Mouse (Mus musculus): ENCODE results near the gene Fgd2. TPM values are rescaled to one million over a fixed set of nuclear protein-coding genes. Genes with fewer than 3 reads are reported as not detected.
A peak's percentile ranks its signal among the peaks of the same experiment; 100 is the strongest.
"Not testable (repeated sequence)": the region's sequence is repeated elsewhere in the genome, so short reads cannot be mapped to it uniquely, and the experiment has no call there.

The Fgd2 gene
- polyA plus RNA-seq, 1 experiment from 2014 or later, result 2.0 TPM

GRCm38 (mm10) chr17:29391280-29391679 is 30.6 kb downstream of the Fgd2 start:
- Histone ChIP-seq H3K27ac (ENCODE audit: poor library complexity, severe bottlenecking) (no peak overlapping the region), H3K9me3 (replicated peaks) (no peaks in the 10 kb centered on the region), H3K9ac (no peak overlapping the region), H3K4me1 (replicated peaks) (peaks cover 20% of the 10 kb centered on the region; the same call in 1 of the 2 replicates), H3K4me3 (no peak overlapping the region), H3K4me2 (no peak overlapping the region), H3K27me3 (replicated peaks) (no peaks in the 10 kb centered on the region), H3K36me3 (no peaks in the 10 kb centered on the region)
- WGBS, result 31% methylated on average over 8 of the region's 8 CpGs
- ATAC-seq (ENCODE audit: insufficient number of reproducible peaks, low FRiP score), result no peak

- Histone ChIP-seq H3K9me3 (replicated peaks) (no peaks in the 10 kb centered on the region), H3K27me3 (replicated peaks) (no peaks in the 10 kb centered on the region), H3K4me3 (no peak overlapping the region), H3K4me2 (no peak overlapping the region), H3K9ac (no peak overlapping the region), H3K4me1 (replicated peaks) (peaks cover 39% of the 10 kb centered on the region), H3K36me3 (no peaks in the 10 kb centered on the region), H3K27ac (ENCODE audit: poor library complexity, severe bottlenecking) (no peak overlapping the region)
- ATAC-seq (ENCODE audit: insufficient number of reproducible peaks, low FRiP score), result no peak
- WGBS, result 69% methylated on average over 14 of the region's 14 CpGs
Observed at GRCm38 (mm10) chr17:29393335-29394089, 32.8 kb downstream of the Fgd2 start.

GRCm38 (mm10) chr17:29394106-29394760 is 33.5 kb downstream of the Fgd2 start:
- H3K9ac ChIP-seq, result no peak overlapping the region
- no peaks in the 10 kb centered on the region for H3K9me3 ChIP-seq (replicated peaks)
- H3K27ac ChIP-seq (ENCODE audit: poor library complexity, severe bottlenecking), result no peak overlapping the region
- H3K27me3 ChIP-seq (replicated peaks), result no peaks in the 10 kb centered on the region
- H3K4me3 ChIP-seq, result no peak overlapping the region
- H3K4me1 ChIP-seq (replicated peaks), result peaks cover 46% of the 10 kb centered on the region
- no peaks in the 10 kb centered on the region for H3K36me3 ChIP-seq
- 47% methylated on average over 9 of the region's 9 CpGs for WGBS
- no peak overlapping the region for H3K4me2 ChIP-seq
- no peak for ATAC-seq (ENCODE audit: insufficient number of reproducible peaks, low FRiP score)

GRCm38 (mm10) chr17:29394761-29395160 is 34.0 kb downstream of the Fgd2 start:
- WGBS, result 74% methylated on average over 2 of the region's 2 CpGs
- H3K9me3 ChIP-seq (replicated peaks); H3K27ac ChIP-seq (ENCODE audit: poor library complexity, severe bottlenecking); ATAC-seq (ENCODE audit: insufficient number of reproducible peaks, low FRiP score); H3K4me2 ChIP-seq; H3K27me3 ChIP-seq (replicated peaks); H3K9ac ChIP-seq; H3K36me3 ChIP-seq; H3K4me3 ChIP-seq: not testable (repeated sequence)
- peaks cover 51% of the 10 kb centered on the region for H3K4me1 ChIP-seq (replicated peaks)

GRCm38 (mm10) chr17:29395381-29395780 is 34.7 kb downstream of the Fgd2 start:
- H3K4me2 ChIP-seq, result no peak overlapping the region
- H3K4me1 ChIP-seq (replicated peaks), result peaks cover 53% of the 10 kb centered on the region
- H3K27ac ChIP-seq (ENCODE audit: poor library complexity, severe bottlenecking), result no peak overlapping the region
- H3K36me3 ChIP-seq, result no peaks in the 10 kb centered on the region
- H3K9ac ChIP-seq, result no peak overlapping the region
- no peaks in the 10 kb centered on the region for H3K9me3 ChIP-seq (replicated peaks)
- 38% methylated on average over 7 of the region's 7 CpGs for WGBS
- no peak overlapping the region for H3K4me3 ChIP-seq
- H3K27me3 ChIP-seq (replicated peaks), result no peaks in the 10 kb centered on the region
- no peak for ATAC-seq (ENCODE audit: insufficient number of reproducible peaks, low FRiP score)

- no peak overlapping the region for H3K9ac ChIP-seq
- no peaks in the 10 kb centered on the region for H3K27me3 ChIP-seq (replicated peaks)
- H3K36me3 ChIP-seq, result no peaks in the 10 kb centered on the region
- H3K4me2 ChIP-seq, result no peak overlapping the region
- H3K4me3 ChIP-seq, result no peak overlapping the region
- no peak for ATAC-seq (ENCODE audit: insufficient number of reproducible peaks, low FRiP score)
- WGBS, result 60% methylated on average over 6 of the region's 6 CpGs
- H3K27ac ChIP-seq (ENCODE audit: poor library complexity, severe bottlenecking), result no peak overlapping the region
- H3K4me1 ChIP-seq (replicated peaks), result peaks cover 51% of the 10 kb centered on the region
- no peaks in the 10 kb centered on the region for H3K9me3 ChIP-seq (replicated peaks)
Observed at GRCm38 (mm10) chr17:29396056-29396799, 35.5 kb downstream of the Fgd2 start.

GRCm38 (mm10) chr17:29396821-29397242 is 36.1 kb downstream of the Fgd2 start:
- Histone ChIP-seq H3K4me1 (replicated peaks) (peaks cover 49% of the 10 kb centered on the region), H3K4me2 (peak overlapping the region; percentile 35), H3K9me3 (replicated peaks) (no peaks in the 10 kb centered on the region), H3K36me3 (no peaks in the 10 kb centered on the region), H3K27ac (ENCODE audit: poor library complexity, severe bottlenecking) (peak overlapping the region; percentile 80; the same call in 1 of the 2 replicates), H3K9ac (0 out of 2 replicates have a peak overlapping the region, but pooled peaks have one; percentile 38), H3K27me3 (replicated peaks) (no peaks in the 10 kb centered on the region), H3K4me3 (no peak overlapping the region)
- 19% methylated on average over 6 of the region's 6 CpGs for WGBS
- peak; percentile 61 for ATAC-seq (ENCODE audit: insufficient number of reproducible peaks, low FRiP score)

GRCm38 (mm10) chr17:29397480-29398433 is 37.0 kb downstream of the Fgd2 start:
- Histone ChIP-seq H3K4me1 (replicated peaks) (peaks cover 49% of the 10 kb centered on the region), H3K4me2 (peak overlapping the region; percentile 75), H3K9me3 (replicated peaks) (no peaks in the 10 kb centered on the region), H3K27ac (ENCODE audit: poor library complexity, severe bottlenecking) (peak overlapping the region; percentile 80), H3K9ac (peak overlapping the region; percentile 77), H3K4me3 (peak overlapping the region; percentile 37), H3K27me3 (replicated peaks) (no peaks in the 10 kb centered on the region), H3K36me3 (no peaks in the 10 kb centered on the region)
- 2% methylated on average over 27 of the region's 27 CpGs for WGBS
- ATAC-seq (ENCODE audit: insufficient number of reproducible peaks, low FRiP score), result peak; percentile 76

- Histone ChIP-seq H3K4me1 (replicated peaks) (peaks cover 47% of the 10 kb centered on the region), H3K27me3 (replicated peaks) (no peaks in the 10 kb centered on the region), H3K9ac (peak overlapping the region; percentile 77), H3K36me3 (no peaks in the 10 kb centered on the region), H3K9me3 (replicated peaks) (no peaks in the 10 kb centered on the region), H3K27ac (ENCODE audit: poor library complexity, severe bottlenecking) (peak overlapping the region; percentile 80), H3K4me3 (peak overlapping the region; percentile 37), H3K4me2 (peak overlapping the region; percentile 75)
- 20% methylated on average over 17 of the region's 17 CpGs for WGBS
- no peak for ATAC-seq (ENCODE audit: insufficient number of reproducible peaks, low FRiP score)
Observed at GRCm38 (mm10) chr17:29398434-29399026, 37.8 kb downstream of the Fgd2 start.

- H3K27ac ChIP-seq (ENCODE audit: poor library complexity, severe bottlenecking), result no peak overlapping the region
Observed at GRCm38 (mm10) chr17:29399241-29399910, 38.7 kb downstream of the Fgd2 start.

More at GRCm38 (mm10) chr17:29399241-29399910, 38.7 kb downstream of the Fgd2 start:
- 53% methylated on average over 14 of the region's 14 CpGs for WGBS
- peaks cover 40% of the 10 kb centered on the region for H3K4me1 ChIP-seq (replicated peaks)
- no peak overlapping the region for H3K9ac ChIP-seq
- no peak for ATAC-seq (ENCODE audit: insufficient number of reproducible peaks, low FRiP score)
- no peak overlapping the region for H3K4me3 ChIP-seq
- H3K9me3 ChIP-seq (replicated peaks), result no peaks in the 10 kb centered on the region
- no peaks in the 10 kb centered on the region for H3K27me3 ChIP-seq (replicated peaks)
- H3K4me2 ChIP-seq, result no peak overlapping the region; the same call in 1 of the 2 replicates
- H3K36me3 ChIP-seq, result no peaks in the 10 kb centered on the region
